Mouse (Mus musculus) embryonic stem cell, embryonic (primary cell): ENCODE data around the gene Vpreb1.

Experiments
- CTCF ChIA-PET, 4 experiments: fragments of 300-600 bp in 2 of 4; fragments of 350-600 bp in 2 of 4; sonication (Branson Sonifier 250); formaldehyde crosslinking; loops; one replicate each; lab custom pipeline; 2022; ENCODE audit warnings: inconsistent platforms in 2 of 4; lab: Charles Lee
- POLR2A ChIA-PET, 4 experiments: fragments of 300-600 bp in 2 of 4; fragments of 350-600 bp in 2 of 4; sonication (Branson Sonifier 250); formaldehyde crosslinking; loops; one replicate each; lab custom pipeline; 2022; ENCODE audit warnings: antibody characterized with exemption in 4 of 4, inconsistent platforms in 1 of 4; lab: Charles Lee

The Vpreb1 gene

DNA sequence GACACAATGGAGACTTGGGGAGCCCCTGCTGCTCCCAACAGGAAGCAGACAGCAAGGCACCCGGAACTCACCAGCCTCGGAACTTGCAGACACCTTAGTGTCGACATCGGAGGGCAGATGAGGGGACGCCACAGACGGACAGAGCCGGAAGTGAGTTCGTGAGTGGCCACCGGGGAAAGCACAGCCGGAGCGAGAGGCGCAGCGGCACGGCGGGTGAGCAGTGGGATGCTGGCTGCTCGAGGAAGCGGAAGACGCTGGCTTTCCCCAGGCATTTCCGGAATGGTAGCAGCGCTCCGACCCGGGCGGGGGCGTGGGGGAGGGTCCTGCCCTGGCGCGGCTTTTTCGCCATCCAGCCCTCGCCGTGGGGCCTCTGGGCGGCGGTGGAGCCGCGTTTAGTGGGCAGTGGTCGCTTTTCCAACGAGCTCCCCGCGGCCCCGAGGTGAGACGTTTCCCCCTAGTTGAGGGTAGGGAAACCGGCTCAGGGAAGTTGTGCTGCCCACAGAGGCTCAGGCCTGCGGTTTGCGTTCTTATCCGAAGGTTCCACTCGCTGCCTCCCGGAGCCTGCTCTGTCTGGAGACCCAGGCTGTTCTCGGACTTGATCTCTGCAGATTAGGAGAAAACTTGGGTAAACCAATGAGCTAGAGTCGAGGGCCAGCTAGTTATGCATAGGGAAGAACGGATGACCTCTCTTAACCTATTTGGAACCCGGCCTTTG, at the start of gene Vpreb1, which contains the start of gene Top3b:
Gene Vpreb1, minus strand, starts transcription at position 227 of the 715 bp plus-strand sequence.
Gene Top3b, plus strand, starts transcription at position 120 of the 715 bp plus-strand sequence.
- CTCF ChIA-PET = interaction anchor here in 3 of 4 experiments (0.7 to 2.3 kb wide), 5 partner anchors 12 to 22 kb away, joined by 3 to 9 read pairs (median 4); no protein-coding TSS in a partner anchor
- POLR2A ChIA-PET = interaction anchor here in 3 of 4 experiments (0.6 to 3.5 kb wide), 26 partner anchors 9 to 646 kb away, joined by 3 to 34 read pairs (median 4); partner anchors contain the start of genes Hic2 (in 1 of the 3) and Ppm1f (in 1 of the 3)

DNA sequence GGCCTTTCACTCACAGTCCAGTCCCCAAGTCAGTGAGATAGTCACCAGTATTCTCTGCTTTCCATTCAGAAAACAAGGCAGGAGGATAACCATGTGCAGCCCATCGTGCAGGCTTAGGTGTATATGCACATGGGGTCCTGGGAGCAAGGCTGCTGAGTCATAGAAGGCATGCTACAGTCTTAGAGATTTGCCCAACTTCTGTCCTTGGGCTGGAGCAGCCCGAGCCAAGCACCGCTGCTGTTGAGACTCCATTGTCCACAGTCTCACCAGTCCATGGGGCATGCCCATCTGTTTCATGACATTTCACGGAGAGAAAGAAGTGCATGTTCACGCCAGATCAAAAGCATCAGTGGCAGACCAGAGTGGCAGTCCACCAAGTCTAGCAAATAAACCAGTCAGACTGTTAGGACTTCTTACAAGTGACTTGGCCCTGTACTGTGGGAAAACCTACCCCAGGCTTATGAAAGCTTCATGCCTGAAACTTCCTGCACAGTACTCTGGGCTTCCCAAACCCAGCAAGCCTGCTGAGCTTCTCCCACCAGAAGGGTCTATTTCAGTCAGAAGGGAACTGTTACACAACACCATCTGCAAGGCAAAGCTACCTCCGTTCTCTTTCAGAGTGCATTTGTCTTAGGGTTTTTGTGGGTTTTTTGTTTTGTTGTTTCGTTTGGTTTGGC, 47.9 kb upstream of the Vpreb1 start:
- POLR2A ChIA-PET = interaction anchor here in 2 of 4 experiments (0.8 to 1.8 kb wide), 3 partner anchors 22 to 64 kb away, joined by 3 to 7 read pairs (median 4); partner anchors contain the start of gene Ppm1f (in 1 of the 2)
- CTCF ChIA-PET = interaction anchor here in 1 of 4 experiments (0.6 kb wide), 1 partner anchor 477 kb away, joined by 3 read pairs; no protein-coding TSS in a partner anchor

DNA sequence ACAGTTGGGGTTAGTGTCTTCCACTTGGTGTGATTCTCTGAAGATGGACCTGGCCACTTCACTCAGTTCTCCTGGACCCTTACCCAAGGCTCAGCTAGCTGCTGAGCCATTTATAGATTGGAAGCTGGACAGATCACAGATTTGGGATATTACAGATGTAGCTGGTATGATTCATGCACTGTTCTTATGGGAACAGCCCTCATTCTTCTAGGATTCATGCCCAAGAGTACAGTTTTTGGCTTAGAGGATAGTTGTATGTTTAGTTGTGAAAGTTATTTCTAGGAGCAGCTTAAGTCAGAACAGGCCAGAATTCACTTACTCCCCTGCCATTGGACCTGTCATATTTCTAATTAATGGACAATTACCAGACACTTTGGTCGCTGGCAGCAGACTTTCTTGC, 42.8 kb upstream of the Vpreb1 start:
- POLR2A ChIA-PET = interaction anchor here in 2 of 4 experiments (1.1 to 2.3 kb wide), 4 partner anchors 13 to 75 kb away, joined by 3 to 13 read pairs (median 4); partner anchors contain the start of genes Mapk1 (in 1 of the 2) and Ppm1f (in 1 of the 2)

DNA sequence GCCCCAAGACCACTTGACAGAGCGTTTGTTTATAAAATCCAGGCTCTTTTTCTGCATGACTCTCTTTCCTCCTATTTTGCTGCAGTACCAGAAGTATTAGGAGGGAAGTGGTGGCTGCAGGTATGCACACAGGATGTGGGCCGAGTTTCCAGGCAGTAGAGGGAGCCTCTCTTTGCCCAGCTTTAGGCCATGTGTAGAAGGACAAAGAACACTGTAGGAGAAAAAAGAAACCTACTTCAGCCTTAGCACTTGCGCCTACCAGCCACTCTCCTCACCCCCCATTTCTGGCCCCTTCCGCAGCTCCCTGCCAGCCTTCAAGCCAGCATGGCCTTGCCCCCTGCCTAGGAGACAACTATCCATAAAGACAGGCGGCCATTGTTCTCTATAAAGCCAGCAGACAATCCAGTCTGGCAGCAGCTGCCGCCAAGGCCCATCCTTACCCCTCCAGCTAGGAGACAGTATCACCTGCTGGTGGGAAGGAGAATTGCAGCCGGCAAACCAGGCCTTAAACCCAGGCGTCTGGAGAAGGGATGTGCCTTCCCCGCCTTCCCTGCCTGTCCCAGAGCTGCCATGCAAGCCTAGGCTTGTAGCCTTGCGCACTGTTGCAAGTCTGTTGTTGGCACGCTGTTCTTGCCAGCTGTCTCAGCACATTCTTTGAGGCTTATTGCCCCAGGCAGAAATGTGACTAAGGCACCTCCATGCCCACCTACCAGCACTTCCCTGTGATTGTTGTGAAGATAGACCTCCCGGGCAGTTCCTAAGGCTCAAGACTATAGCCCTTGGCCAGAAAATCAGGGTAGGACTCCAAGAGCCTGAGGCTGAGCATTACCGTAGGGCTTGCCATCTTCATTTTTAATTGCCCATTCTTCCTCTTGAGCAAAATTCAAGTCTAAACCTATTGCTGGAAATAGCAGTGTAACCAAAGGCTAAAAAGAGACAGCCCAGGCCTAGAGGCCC, 41.3 kb upstream of the Vpreb1 start:
- ChIA-PET CTCF (interaction anchor here (0.5 to 2.0 kb wide), 32 partner anchors 8 to 165 kb away, joined by 3 to 14 read pairs (median 4); partner anchors contain the start of gene Ppm1f (in 4 of the 4)), POLR2A (interaction anchor here (0.5 to 7.9 kb wide), 31 partner anchors 8 to 318 kb away, joined by 3 to 73 read pairs (median 4); partner anchors contain the start of genes Ppm1f (in 4 of the 4), Mapk1 (in 2 of the 4), Sdf2l1 (in 1 of the 4) and Vpreb1 (in 1 of the 4))

More for the DNA sequence above, 42.8 kb upstream of the Vpreb1 start:
- CTCF ChIA-PET = interaction anchor here in 2 of 4 experiments (0.6 to 2.1 kb wide), 4 partner anchors 9 to 1506 kb away, joined by 3 to 7 read pairs (median 4); partner anchors contain the start of gene Ppm1f (in 1 of the 2)

DNA sequence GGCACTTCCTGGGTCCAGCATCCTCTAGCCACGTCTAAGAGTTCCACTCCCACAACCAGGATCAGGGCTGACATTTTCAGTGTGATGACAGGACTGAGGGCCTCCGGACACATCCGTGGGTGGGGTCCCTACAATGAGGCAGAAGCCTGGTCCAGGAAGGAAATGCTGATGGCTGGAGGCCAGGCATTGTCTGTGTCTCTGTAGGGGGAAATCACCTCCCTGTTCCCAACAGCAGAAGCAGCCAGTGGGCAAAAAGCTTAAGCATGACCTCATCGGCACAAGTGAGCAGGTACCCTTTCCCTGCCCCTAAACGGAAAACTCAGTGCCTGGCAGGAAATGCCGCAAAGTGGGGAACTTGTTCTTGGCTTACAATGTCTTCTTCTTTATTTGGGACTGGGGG, 37.2 kb upstream of the Vpreb1 start:
- ChIA-PET CTCF (interaction anchor here in 2 of 4 experiments (2.3 to 2.8 kb wide), 2 partner anchors 11 kb away, joined by 5 to 10 read pairs; partner anchors contain the start of gene Ppm1f (in 1 of the 2)), POLR2A (interaction anchor here in 3 of 4 experiments (0.6 to 7.9 kb wide), 9 partner anchors 10 to 52 kb away, joined by 3 to 73 read pairs (median 5); partner anchors contain the start of genes Ppm1f (in 1 of the 3), Top3b (in 1 of the 3) and Vpreb1 (in 1 of the 3))

DNA sequence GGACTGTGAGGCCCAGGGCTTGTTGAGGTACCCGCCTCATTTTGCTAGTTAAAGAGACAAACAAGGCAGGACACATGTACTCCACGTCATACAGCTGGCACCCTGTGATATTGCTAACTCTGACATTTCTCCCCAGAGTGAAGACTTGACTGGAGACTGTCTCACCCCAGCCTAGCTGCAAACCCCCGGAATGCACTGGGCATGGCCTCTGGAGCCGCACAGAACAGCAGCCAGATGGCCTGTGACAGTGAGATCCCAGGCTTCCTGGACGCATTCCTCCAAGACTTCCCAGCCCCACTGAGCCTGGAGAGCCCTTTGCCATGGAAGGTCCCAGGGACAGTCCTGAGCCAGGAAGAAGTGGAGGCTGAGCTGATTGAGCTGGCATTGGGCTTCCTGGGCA, 32.5 kb upstream of the Vpreb1 start:
- CTCF ChIA-PET = interaction anchor here in 1 of 4 experiments (0.6 to 1.2 kb wide), 2 partner anchors 9 to 651 kb away, joined by 4 to 5 read pairs; no protein-coding TSS in a partner anchor
- POLR2A ChIA-PET = interaction anchor here in 1 of 4 experiments (1.4 kb wide), 1 partner anchor 9 kb away, joined by 4 read pairs; no protein-coding TSS in a partner anchor

DNA sequence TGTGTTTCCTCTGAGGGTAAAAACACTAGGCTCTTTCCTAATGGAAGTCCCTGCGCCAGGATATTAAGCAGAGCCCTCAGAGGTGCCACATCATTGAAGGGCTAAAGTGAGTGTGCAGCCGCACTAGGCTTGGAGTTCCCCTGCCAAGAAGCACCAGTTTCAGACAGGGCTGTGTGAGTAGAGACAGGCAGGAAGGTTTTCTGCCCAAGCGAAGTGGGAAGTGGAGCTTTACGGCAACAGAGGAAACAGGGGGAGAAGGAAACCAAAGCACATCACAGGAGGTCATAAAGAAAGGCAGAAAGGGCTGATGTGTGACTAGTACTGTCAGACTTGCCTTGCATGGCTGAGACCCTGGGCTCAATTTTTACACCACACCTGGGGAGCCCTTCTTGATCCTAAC, 31.7 kb upstream of the Vpreb1 start:
- CTCF ChIA-PET = interaction anchor here in 1 of 4 experiments (2.8 kb wide), 1 partner anchor 9 kb away, joined by 6 read pairs; no protein-coding TSS in a partner anchor

DNA sequence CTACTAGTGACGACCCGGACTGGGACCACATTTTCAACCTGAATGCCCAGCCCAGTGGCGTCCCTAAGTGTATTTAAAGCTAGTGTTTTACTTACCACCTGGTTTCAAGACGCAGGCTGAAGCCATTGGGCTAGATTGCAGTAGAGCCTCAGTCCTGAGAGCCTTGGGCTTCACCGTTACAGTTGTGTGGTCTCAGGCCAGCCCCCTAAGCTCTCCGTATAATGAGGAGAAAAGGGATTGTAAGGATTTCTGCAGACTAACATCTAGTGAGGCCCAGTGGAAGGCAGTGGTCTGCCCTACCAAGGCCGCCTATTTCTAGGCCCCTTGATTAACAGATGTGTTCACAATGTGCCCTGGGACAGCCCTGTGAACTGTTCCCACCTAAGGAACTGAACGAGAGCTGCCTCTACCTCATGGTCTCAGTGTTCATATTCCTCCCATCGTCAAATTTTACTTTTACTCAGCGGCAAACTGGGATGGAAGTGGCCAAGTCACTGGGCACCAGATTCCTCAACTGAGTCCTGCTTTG, 26.5 kb upstream of the Vpreb1 start:
- CTCF ChIA-PET = interaction anchor here (0.5 to 2.8 kb wide), 24 partner anchors 9 to 682 kb away, joined by 3 to 13 read pairs (median 5); no protein-coding TSS in a partner anchor
- POLR2A ChIA-PET = interaction anchor here (0.6 to 5.8 kb wide), 46 partner anchors 8 to 749 kb away, joined by 3 to 73 read pairs (median 4); partner anchors contain the start of genes Sdf2l1 (in 2 of the 4), Ccdc74a (in 1 of the 4), Crkl (in 1 of the 4) and Igll1 (in 1 of the 4)

More for the DNA sequence above, 31.7 kb upstream of the Vpreb1 start:
- POLR2A ChIA-PET = interaction anchor here in 1 of 4 experiments (0.9 kb wide), 1 partner anchor 23 kb away, joined by 3 read pairs; no protein-coding TSS in a partner anchor

DNA sequence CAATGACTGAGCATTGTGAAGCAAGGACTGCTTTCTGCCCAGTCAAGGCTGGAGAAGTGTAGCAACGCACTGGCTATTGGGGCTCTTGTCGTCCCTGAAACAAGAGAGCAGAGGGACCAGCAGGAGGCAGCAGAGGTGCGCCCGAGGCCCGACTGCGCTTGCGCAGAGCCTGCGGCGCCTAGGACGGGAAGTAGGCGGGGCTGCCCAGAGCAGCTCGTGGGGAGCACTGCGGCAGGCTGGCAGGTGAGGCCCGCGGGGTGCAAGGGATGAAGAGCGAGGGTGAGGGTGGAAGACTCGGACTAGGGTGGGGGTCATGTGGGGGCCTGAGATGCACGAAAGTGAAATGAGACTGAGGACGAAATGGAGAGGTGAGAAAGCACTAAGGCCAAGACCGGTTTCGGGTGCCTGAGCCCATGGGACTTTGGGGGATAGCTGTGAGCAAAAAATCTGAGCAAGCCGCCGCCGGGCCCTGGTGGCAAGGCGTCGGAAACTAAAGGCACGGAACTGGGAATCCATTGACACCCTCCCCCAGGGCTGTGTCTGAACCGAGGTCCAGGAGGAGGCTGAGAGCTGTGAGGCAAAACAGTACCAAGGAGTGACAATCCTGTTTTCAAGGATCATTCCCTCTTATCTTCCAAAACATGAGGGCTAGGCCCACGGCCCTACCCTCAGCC, 25.9 kb upstream of the Vpreb1 start, which contains the start of gene Ppm1f:
Gene Ppm1f, plus strand, starts transcription at position 88 of the 674 bp plus-strand sequence.
- CTCF ChIA-PET = interaction anchor here (0.5 to 2.8 kb wide), 22 partner anchors 9 to 683 kb away, joined by 3 to 13 read pairs (median 5); no protein-coding TSS in a partner anchor
- POLR2A ChIA-PET = interaction anchor here (0.7 to 5.8 kb wide), 49 partner anchors 8 to 593 kb away, joined by 3 to 73 read pairs (median 4); partner anchors contain the start of genes Igll1 (in 2 of the 4), Sdf2l1 (in 2 of the 4), Crkl (in 1 of the 4) and Mapk1 (in 1 of the 4)

DNA sequence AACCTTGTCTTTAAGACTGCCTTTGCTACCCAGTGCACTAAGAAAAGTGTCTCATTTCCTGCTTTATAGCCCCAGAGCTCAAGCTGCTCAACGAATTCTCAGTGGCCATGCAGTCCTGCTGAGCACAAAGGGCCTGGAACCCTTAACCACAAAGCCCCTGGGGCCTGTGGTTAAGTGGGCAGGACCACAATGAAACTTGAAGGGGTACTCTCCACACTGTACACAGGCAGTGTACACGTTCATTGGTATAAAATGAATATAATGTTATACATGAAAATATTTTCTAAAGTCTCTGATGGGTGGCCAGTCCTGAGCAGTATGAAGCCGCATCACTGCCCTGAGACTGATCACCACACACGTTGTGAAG, 25.4 kb upstream of the Vpreb1 start:
- CTCF ChIA-PET = interaction anchor here (0.8 to 2.8 kb wide), 14 partner anchors 9 to 93 kb away, joined by 3 to 13 read pairs (median 6); no protein-coding TSS in a partner anchor

DNA sequence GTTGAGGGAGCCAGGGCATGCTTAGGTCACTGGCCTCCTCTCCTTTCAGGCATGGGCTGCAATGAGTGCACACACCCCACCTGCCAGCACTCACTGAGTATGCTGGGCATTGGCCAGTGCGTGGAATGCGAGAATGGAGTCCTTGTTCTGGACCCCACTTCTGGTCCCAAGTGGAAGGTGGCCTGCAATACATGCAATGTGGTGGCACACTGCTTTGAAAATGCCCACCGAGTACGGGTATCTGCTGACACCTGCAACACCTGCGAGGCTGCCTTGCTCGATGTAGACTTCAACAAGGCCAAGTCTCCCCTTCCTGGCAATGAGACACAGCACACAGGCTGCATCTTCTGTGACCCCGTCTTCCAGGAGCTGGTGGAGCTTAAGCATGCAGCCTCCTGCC, 21.7 kb upstream of the Vpreb1 start:
- POLR2A ChIA-PET = interaction anchor here in 3 of 4 experiments (0.6 to 5.7 kb wide), 9 partner anchors 15 to 295 kb away, joined by 3 to 29 read pairs (median 7); partner anchors contain the start of genes Igll1 (in 1 of the 3), Top3b (in 1 of the 3) and Vpreb1 (in 1 of the 3)
- CTCF ChIA-PET = interaction anchor here in 1 of 4 experiments (0.7 to 0.8 kb wide), 2 partner anchors 20 to 43 kb away, joined by 3 read pairs; no protein-coding TSS in a partner anchor

More for the DNA sequence above, 25.4 kb upstream of the Vpreb1 start:
- POLR2A ChIA-PET = interaction anchor here (0.7 to 5.8 kb wide), 37 partner anchors 9 to 556 kb away, joined by 3 to 73 read pairs (median 4); partner anchors contain the start of genes Igll1 (in 2 of the 4), Crkl (in 1 of the 4), Mapk1 (in 1 of the 4) and Sdf2l1 (in 1 of the 4)

DNA sequence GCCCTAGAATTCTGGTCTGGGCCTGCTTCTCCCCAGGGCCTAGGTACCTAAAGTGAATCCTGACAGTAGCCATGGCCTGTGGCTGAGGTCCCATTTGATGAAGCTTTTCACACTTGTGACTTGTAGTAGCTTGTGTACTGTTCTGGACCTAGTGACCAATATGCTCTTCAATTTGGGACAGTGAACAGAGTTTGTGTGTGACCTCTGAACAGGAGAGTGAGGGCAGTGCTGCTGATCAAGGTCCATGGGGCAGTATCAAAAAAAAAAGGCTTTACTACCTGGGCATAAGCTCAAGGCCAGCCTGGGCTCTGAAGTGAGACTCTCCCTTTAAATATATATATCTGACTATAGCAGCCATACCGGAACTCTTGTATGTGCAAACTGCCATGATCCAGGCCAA, 17.7 kb upstream of the Vpreb1 start:
- POLR2A ChIA-PET = interaction anchor here in 3 of 4 experiments (0.7 to 5.5 kb wide), 9 partner anchors 8 to 193 kb away, joined by 3 to 26 read pairs (median 5); partner anchors contain the start of genes Ppm1f (in 1 of the 3) and Vpreb1 (in 1 of the 3)
- CTCF ChIA-PET = interaction anchor here in 2 of 4 experiments (0.8 to 2.9 kb wide), 3 partner anchors 8 to 34 kb away, joined by 3 to 8 read pairs (median 6); partner anchors contain the start of gene Ppm1f (in 1 of the 2)

DNA sequence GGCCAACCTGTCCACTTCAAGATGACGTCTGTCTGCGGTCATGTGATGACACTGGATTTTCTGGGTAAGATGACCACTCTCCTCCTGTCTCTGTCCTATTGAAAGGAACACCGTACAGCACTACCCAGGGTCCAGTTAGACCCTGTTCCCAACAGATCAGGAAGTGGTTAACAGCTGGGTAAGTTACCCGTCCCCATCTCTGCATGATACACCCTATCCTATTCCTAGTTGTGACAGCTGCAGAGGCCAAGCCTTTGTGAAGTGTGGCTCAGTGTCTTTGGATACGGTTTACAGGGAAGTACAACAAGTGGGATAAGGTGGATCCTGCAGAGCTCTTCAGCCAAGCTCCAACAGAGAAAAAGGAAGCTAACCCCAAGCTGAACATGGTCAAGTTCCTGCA, 8.4 kb upstream of the Vpreb1 start:
- POLR2A ChIA-PET = interaction anchor here in 3 of 4 experiments (0.7 to 1.9 kb wide), 5 partner anchors 8 to 29 kb away, joined by 3 to 7 read pairs (median 4); partner anchors contain the start of genes Top3b (in 1 of the 3) and Vpreb1 (in 1 of the 3)

DNA sequence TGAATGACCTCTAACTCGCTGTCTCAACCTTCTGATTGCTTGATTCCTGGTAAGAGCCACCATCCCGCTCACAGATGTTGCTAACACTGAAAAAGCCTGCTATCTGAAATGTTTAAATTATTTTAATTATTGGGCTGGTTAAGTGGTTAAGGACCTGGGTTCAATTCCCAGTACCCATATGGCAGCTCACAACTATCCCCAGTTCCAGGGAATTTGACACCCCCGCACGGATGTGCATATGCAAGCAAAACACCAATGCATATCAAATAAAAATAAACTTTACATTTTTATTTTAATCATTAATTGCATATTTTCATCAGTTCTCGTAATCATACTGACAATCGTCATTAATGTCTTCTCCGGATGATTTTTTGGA, 414 bp downstream of the Vpreb1 start:
- ChIA-PET CTCF (interaction anchor here in 2 of 4 experiments (0.7 to 1.0 kb wide), 3 partner anchors 11 to 21 kb away, joined by 3 to 4 read pairs (median 3); no protein-coding TSS in a partner anchor), POLR2A (interaction anchor here in 2 of 4 experiments (0.6 to 3.5 kb wide), 16 partner anchors 9 to 363 kb away, joined by 3 to 34 read pairs (median 4); partner anchors contain the start of genes Hic2 (in 1 of the 2) and Ppm1f (in 1 of the 2))

More for the DNA sequence above, 8.4 kb upstream of the Vpreb1 start:
- CTCF ChIA-PET = interaction anchor here in 3 of 4 experiments (1.0 to 1.5 kb wide), 3 partner anchors 17 to 27 kb away, joined by 3 to 5 read pairs (median 3); partner anchors contain the start of gene Ppm1f (in 1 of the 3)
